Mouse (Mus musculus) liver, postnatal 0 days (tissue): ENCODE measurements around the gene Gm30083. TPM values are rescaled to one million over a fixed set of nuclear protein-coding genes. Genes with fewer than 3 reads are reported as not detected.

Source experiments
- ATAC-seq: fragments of 200-750 bp; cut with Nextera tagmentation; 2 replicates; pipeline ENCODE4 v1.8.0; 2017; ENCODE audit warnings: mild to moderate bottlenecking, moderate library complexity
- DNase-seq: peaks from one replicate; pipeline ENCODE4 v3.0.0-alpha.2; 2016
- H3K27ac ChIP-seq: fragments of 300-500 bp; sonication (generic); 2 replicates; pipeline ENCODE4 v1.5.1; 2014; ENCODE audit warnings: antibody characterized with exemption, moderate library complexity, mild to moderate bottlenecking, low read depth
- H3K27me3 ChIP-seq: fragments of 300-500 bp; sonication (generic); 2 replicates; pipeline ENCODE4 v1.6.1; 2014; ENCODE audit warnings: low read length, control low read depth, mixed read lengths; ENCODE audit not compliant: insufficient read depth
- H3K36me3 ChIP-seq: fragments of 300-500 bp; sonication (generic); replicated peaks from 2 replicates; pipeline ENCODE4 v1.6.1; 2014; ENCODE audit warnings: mild to moderate bottlenecking, control low read depth, low read length, moderate library complexity, mixed read lengths; ENCODE audit not compliant: insufficient read depth
- H3K4me1 ChIP-seq: fragments of 300-500 bp; sonication (generic); 2 replicates; pipeline ENCODE4 v1.6.1; 2014; ENCODE audit warnings: antibody characterized with exemption, mild to moderate bottlenecking, control low read depth; ENCODE audit not compliant: insufficient read depth
- H3K4me2 ChIP-seq: fragments of 300-500 bp; sonication (generic); 2 replicates; pipeline ENCODE4 v1.6.1; 2014; ENCODE audit warnings: low read depth, mild to moderate bottlenecking, low read length, moderate library complexity, mixed read lengths
- H3K4me3 ChIP-seq: fragments of 300-500 bp; sonication (generic); 2 replicates; pipeline ENCODE4 v1.5.1; 2014; ENCODE audit warnings: low read depth, low read length
- H3K9ac ChIP-seq: fragments of 300-500 bp; sonication (generic); replicated peaks from 2 replicates; pipeline ENCODE4 v1.6.1; 2014; ENCODE audit warnings: mild to moderate bottlenecking, moderate library complexity
- H3K9me3 ChIP-seq: fragments of 300-500 bp; sonication (generic); 2 replicates; pipeline ENCODE4 v1.6.1; 2016; ENCODE audit warnings: mild to moderate bottlenecking, control low read depth, low read length, mixed read lengths
- CTCF ChIP-seq: sonication (generic); IDR thresholded peaks from 2 replicates; pipeline ENCODE4 v1.5.1; 2016; ENCODE audit warnings: antibody characterized with exemption, low read depth
- EP300 ChIP-seq: IDR thresholded peaks from 2 replicates; pipeline ENCODE4 v1.6.1; 2016; ENCODE audit warnings: antibody characterized with exemption, low read depth, mild to moderate bottlenecking
- WGBS: fragments of 180-500 bp; shearing (Covaris S2); extraction: QIAGEN DNeasy Blood & Tissue Kit; methylation state at CpG from one replicate; pipeline ENCODE4 v1.1.7; 2014; ENCODE audit not compliant: insufficient replicate concordance; 5-methylcytosine and 5-hydroxymethylcytosine counted together
- polyA plus RNA-seq: library from polyadenylated mRNA; unstranded; fragments of >200 nt; fragmentation: Nextera tagmentation; extraction: Ambion mirVana; gene quantifications from 2 replicates; pipeline ENCODE4 v1.2.1, GENCODE M21; 2015

The Gm30083 gene
- polyA plus RNA-seq, 1 experiment from 2014 or later, result not detected

- DNase-seq, result peak; percentile 0
- H3K4me2 ChIP-seq, result no peak overlapping the region
- no peak for TF ChIP-seq EP300
- no peak for TF ChIP-seq CTCF
- H3K9me3 ChIP-seq, result 0 out of 2 replicates have a peak, but pooled peaks cover 2% of the 10 kb centered on the region
- no peaks in the 10 kb centered on the region for H3K4me1 ChIP-seq
- H3K27ac ChIP-seq, result no peak overlapping the region
- H3K9ac ChIP-seq, result no peak overlapping the region
- H3K4me3 ChIP-seq, result no peak overlapping the region
- WGBS, result 60% methylated on average over 2 of the region's 2 CpGs
- no peak for ATAC-seq
- H3K27me3 ChIP-seq, result no peaks in the 10 kb centered on the region
- H3K36me3 ChIP-seq, result no peaks in the 10 kb centered on the region
Measured at GRCm38 (mm10) chr14:34026710-34027109, 11.7 kb upstream of the Gm30083 start.

GRCm38 (mm10) chr14:34016938-34017337 is 2.0 kb upstream of the Gm30083 start:
- Histone ChIP-seq H3K36me3 (no peaks in the 10 kb centered on the region), H3K4me3 (no peak overlapping the region), H3K4me2 (no peak overlapping the region), H3K9me3 (no peaks in the 10 kb centered on the region), H3K4me1 (no peaks in the 10 kb centered on the region), H3K9ac (no peak overlapping the region), H3K27ac (no peak overlapping the region), H3K27me3 (no peaks in the 10 kb centered on the region)
- no peak for DNase-seq
- 60% methylated on average over 2 of the region's 2 CpGs for WGBS
- TF ChIP-seq CTCF (no peak), EP300 (no peak)
- no peak for ATAC-seq

DNA sequence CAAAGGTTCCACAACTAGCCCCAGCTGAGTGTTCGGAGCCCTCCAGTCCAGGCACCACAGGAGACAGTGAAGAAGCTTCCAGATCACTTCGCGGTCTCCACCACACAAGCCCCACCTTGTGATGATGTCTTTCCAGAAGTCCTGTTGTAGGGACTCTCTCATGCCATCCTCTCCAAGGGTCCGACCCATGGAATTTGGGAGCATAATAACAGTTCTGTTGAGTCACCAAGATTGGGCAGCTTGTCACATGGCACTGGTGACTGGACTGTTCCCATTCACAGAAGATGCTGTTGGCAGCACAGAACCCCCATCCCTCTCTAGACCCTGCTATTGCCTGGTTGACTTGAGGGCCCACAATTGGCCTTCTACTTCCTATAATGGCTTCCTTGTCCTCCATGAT is 1.4 kb upstream of the Gm30083 start, which contains the start of gene Gm5460:
Gm5460 (plus strand) TSS at position 378 of the 400 bp plus-strand sequence.
- DNase-seq (no peak), ATAC-seq (no peak)
- no peaks in the 10 kb centered on the region for H3K4me1 ChIP-seq
- 80% methylated on average over 4 of the region's 4 CpGs for WGBS
- H3K4me3 ChIP-seq, result no peak within 1 kb of the TSS
- H3K36me3 ChIP-seq, result no peaks in the 10 kb centered on the region
- no peaks in the 10 kb centered on the region for H3K27me3 ChIP-seq
- H3K9ac ChIP-seq, result no peak within 1 kb of the TSS
- no peak within 1 kb of the TSS for H3K4me2 ChIP-seq
- TF ChIP-seq CTCF, result no peak
- no peak for TF ChIP-seq EP300
- H3K27ac ChIP-seq, result no peak within 1 kb of the TSS
- H3K9me3 ChIP-seq, result no peaks in the 10 kb centered on the region

GRCm38 (mm10) chr14:34002358-34002757 is 12.6 kb downstream of the Gm30083 start:
- H3K4me1 ChIP-seq, result no peaks in the 10 kb centered on the region
- TF ChIP-seq CTCF, result no peak
- TF ChIP-seq EP300, result no peak

DNA sequence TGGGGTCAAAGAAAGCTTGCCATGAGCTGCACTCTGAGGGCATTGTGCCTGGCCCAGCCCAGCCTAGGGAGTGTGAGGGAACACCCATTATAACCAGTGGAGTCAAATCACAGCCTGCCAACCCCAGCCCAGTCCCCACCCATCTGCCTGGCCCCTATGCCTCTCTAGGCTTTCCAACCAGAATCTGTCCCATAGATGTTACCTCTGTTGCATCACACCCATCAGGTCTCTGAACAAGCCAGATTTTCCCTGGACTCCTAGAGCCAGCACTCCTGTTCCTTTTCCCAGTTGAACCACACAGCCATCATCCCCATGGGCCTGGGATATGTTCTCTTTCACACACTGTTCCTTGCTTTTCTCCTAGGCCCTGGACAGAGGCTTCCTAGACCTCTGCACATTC is 13.5 kb downstream of the Gm30083 start:
- H3K36me3 ChIP-seq, result no peaks in the 10 kb centered on the region
- H3K27me3 ChIP-seq, result no peaks in the 10 kb centered on the region
- H3K4me2 ChIP-seq, result no peak overlapping the region
- ATAC-seq (no peak), DNase-seq (peak; percentile 7)
- H3K4me3 ChIP-seq, result no peak overlapping the region
- H3K9ac ChIP-seq, result no peak overlapping the region
- H3K9me3 ChIP-seq, result no peaks in the 10 kb centered on the region
- TF ChIP-seq EP300 (no peak), CTCF (no peak)
- no peak overlapping the region for H3K27ac ChIP-seq
- no peaks in the 10 kb centered on the region for H3K4me1 ChIP-seq

More at GRCm38 (mm10) chr14:34002358-34002757, 12.6 kb downstream of the Gm30083 start:
- WGBS, result 68% methylated on average over 5 of the region's 5 CpGs
- H3K36me3 ChIP-seq, result no peaks in the 10 kb centered on the region
- DNase-seq, result no peak
- no peak for ATAC-seq
- no peaks in the 10 kb centered on the region for H3K9me3 ChIP-seq
- no peaks in the 10 kb centered on the region for H3K27me3 ChIP-seq
- no peak overlapping the region for H3K4me3 ChIP-seq
- H3K9ac ChIP-seq, result no peak overlapping the region
- no peak overlapping the region for H3K27ac ChIP-seq
- no peak overlapping the region for H3K4me2 ChIP-seq

- no peaks in the 10 kb centered on the region for H3K4me1 ChIP-seq
- H3K27ac ChIP-seq, result no peak overlapping the region
- ATAC-seq, result no peak
- no peaks in the 10 kb centered on the region for H3K27me3 ChIP-seq
- no peak overlapping the region for H3K9ac ChIP-seq
- H3K9me3 ChIP-seq, result no peaks in the 10 kb centered on the region
- H3K4me2 ChIP-seq, result no peak overlapping the region
- DNase-seq, result no peak
- TF ChIP-seq EP300, result no peak
- no peak for TF ChIP-seq CTCF
- no peak overlapping the region for H3K4me3 ChIP-seq
- H3K36me3 ChIP-seq, result no peaks in the 10 kb centered on the region
Measured at GRCm38 (mm10) chr14:34000076-34000475, 14.9 kb downstream of the Gm30083 start.

- TF ChIP-seq CTCF, result no peak
- no peak for TF ChIP-seq EP300
- Histone ChIP-seq H3K4me1 (no peaks in the 10 kb centered on the region), H3K36me3 (no peaks in the 10 kb centered on the region), H3K4me3 (no peak overlapping the region), H3K27me3 (no peaks in the 10 kb centered on the region), H3K27ac (no peak overlapping the region), H3K9ac (no peak overlapping the region), H3K9me3 (no peaks in the 10 kb centered on the region), H3K4me2 (no peak overlapping the region)
- DNase-seq, result no peak
- no peak for ATAC-seq
- WGBS, result 65% methylated on average over 6 of the region's 6 CpGs
Measured at GRCm38 (mm10) chr14:33997427-33997826, 17.6 kb downstream of the Gm30083 start.
